Mouse (Mus musculus) forebrain, embryonic 15.5 days (tissue): ENCODE results near the gene Rxra. TPM values are rescaled to one million over a fixed set of nuclear protein-coding genes. Genes with fewer than 3 reads are reported as not detected.
A peak's percentile ranks its signal among the peaks of the same experiment; 100 is the strongest.

Experiments used
- ATAC-seq: fragments of 200-750 bp; cut with Nextera tagmentation; replicated peaks from 2 replicates; pipeline ENCODE4 v1.8.0; 2017; ENCODE audit warnings: mild to moderate bottlenecking, moderate TSS enrichment, moderate library complexity
- H3K27ac ChIP-seq: fragments of 300-500 bp; sonication (generic); replicated peaks from 2 replicates; pipeline ENCODE4 v1.5.1; 2015; ENCODE audit warnings: mild to moderate bottlenecking, inconsistent platforms
- H3K27me3 ChIP-seq: fragments of 300-500 bp; sonication (generic); 2 replicates; pipeline ENCODE4 v1.6.1; 2015; ENCODE audit warnings: inconsistent platforms
- H3K36me3 ChIP-seq: fragments of 300-500 bp; sonication (generic); 2 replicates; pipeline ENCODE4 v1.6.1; 2015; ENCODE audit warnings: mild to moderate bottlenecking, inconsistent platforms
- H3K4me1 ChIP-seq: fragments of 300-500 bp; sonication (generic); 2 replicates; pipeline ENCODE4 v1.6.1; 2015; ENCODE audit warnings: inconsistent platforms
- H3K4me2 ChIP-seq: fragments of 300-500 bp; sonication (generic); replicated peaks from 2 replicates; pipeline ENCODE4 v1.6.1; 2015; ENCODE audit warnings: mild to moderate bottlenecking, inconsistent platforms
- H3K4me3 ChIP-seq: fragments of 300-500 bp; sonication (generic); 2 replicates; pipeline ENCODE4 v1.5.1; 2015; ENCODE audit warnings: mild to moderate bottlenecking, inconsistent platforms
- H3K9ac ChIP-seq: fragments of 300-500 bp; sonication (generic); replicated peaks from 2 replicates; pipeline ENCODE4 v1.6.1; 2015; ENCODE audit warnings: mild to moderate bottlenecking, inconsistent platforms
- H3K9me3 ChIP-seq: fragments of 300-500 bp; sonication (generic); 2 replicates; pipeline ENCODE4 v1.6.1; 2016; ENCODE audit warnings: inconsistent platforms
- WGBS: fragments of 180-500 bp; shearing (Covaris S2); methylation state at CpG from one replicate; pipeline ENCODE4 v1.1.7; 2015; ENCODE audit warnings: mixed read lengths; 5-methylcytosine and 5-hydroxymethylcytosine counted together
- polyA plus RNA-seq: library from polyadenylated mRNA; unstranded; fragments of >200 nt; fragmentation: Nextera tagmentation; extraction: Ambion mirVana; gene quantifications from 2 replicates; pipeline ENCODE4 v1.2.1, GENCODE M21; 2015

The Rxra gene
- polyA plus RNA-seq, 1 experiment from 2014 or later: 3.2 TPM

GRCm38 (mm10) chr2:27762509-27762908 lies 86.3 kb downstream of the Rxra start:
- Histone ChIP-seq H3K9ac (no peak overlapping the region), H3K4me3 (no peak overlapping the region), H3K9me3 (no peaks in the 10 kb centered on the region), H3K4me2 (no peak overlapping the region), H3K27me3 (no peaks in the 10 kb centered on the region), H3K27ac (no peak overlapping the region), H3K36me3 (no peaks in the 10 kb centered on the region), H3K4me1 (peaks cover 36% of the 10 kb centered on the region)
- ATAC-seq: no peak
- 55% methylated on average over 12 of the region's 12 CpGs for WGBS

GRCm38 (mm10) chr2:27762920-27763780 lies 86.9 kb downstream of the Rxra start:
- Histone ChIP-seq H3K27ac (no peak overlapping the region), H3K27me3 (no peaks in the 10 kb centered on the region), H3K4me1 (peaks cover 29% of the 10 kb centered on the region), H3K9me3 (no peaks in the 10 kb centered on the region), H3K9ac (no peak overlapping the region), H3K4me3 (no peak overlapping the region), H3K4me2 (no peak overlapping the region), H3K36me3 (no peaks in the 10 kb centered on the region)
- WGBS: 73% methylated on average over 14 of the region's 14 CpGs
- no peak for ATAC-seq

- 20% methylated on average over 6 of the region's 6 CpGs for WGBS
- H3K9me3 ChIP-seq: no peaks in the 10 kb centered on the region
- peaks cover 17% of the 10 kb centered on the region for H3K4me1 ChIP-seq
- peak; percentile 42; the same call in 1 of the 2 replicates for ATAC-seq
- no peak overlapping the region for H3K4me2 ChIP-seq
- H3K4me3 ChIP-seq: no peak overlapping the region
- H3K27ac ChIP-seq: no peak overlapping the region
- no peaks in the 10 kb centered on the region for H3K36me3 ChIP-seq
- no peaks in the 10 kb centered on the region for H3K27me3 ChIP-seq
- 0 out of 2 replicates have a peak overlapping the region, but pooled peaks have one; percentile 4 for H3K9ac ChIP-seq
These were observed 88.2 kb downstream of the Rxra start for GRCm38 (mm10) chr2:27764256-27764936.

DNA sequence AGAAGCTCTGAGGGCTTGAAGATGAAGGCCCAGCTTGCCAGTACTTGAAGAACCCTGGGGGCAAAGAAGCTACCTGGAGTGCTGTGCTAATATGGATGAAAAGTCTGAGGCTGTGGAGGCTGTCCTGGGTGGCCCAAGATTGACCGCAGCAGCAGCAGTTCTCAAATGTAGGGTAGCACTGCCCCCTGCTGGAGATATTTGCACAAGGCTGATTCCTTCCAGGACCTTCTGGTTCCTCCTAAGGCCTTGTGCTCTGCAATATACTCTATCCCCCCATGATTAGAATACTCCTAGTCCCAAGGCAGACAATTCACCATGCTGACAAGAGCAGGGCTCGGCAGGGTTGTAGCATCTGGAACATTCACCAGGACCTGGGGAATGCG lies 88.7 kb downstream of the Rxra start:
- Histone ChIP-seq H3K4me1 (peaks cover 13% of the 10 kb centered on the region; the same call in 1 of the 2 replicates), H3K9me3 (no peaks in the 10 kb centered on the region), H3K36me3 (no peaks in the 10 kb centered on the region), H3K27ac (no peak overlapping the region), H3K27me3 (no peaks in the 10 kb centered on the region), H3K4me2 (no peak overlapping the region), H3K4me3 (no peak overlapping the region), H3K9ac (no peak overlapping the region)
- ATAC-seq: peak; percentile 70
- 32% methylated on average over 3 of the region's 3 CpGs for WGBS

GRCm38 (mm10) chr2:27767773-27768172 lies 91.5 kb downstream of the Rxra start:
- Histone ChIP-seq H3K9me3 (no peaks in the 10 kb centered on the region), H3K4me2 (no peak overlapping the region), H3K27me3 (no peaks in the 10 kb centered on the region), H3K27ac (no peak overlapping the region), H3K4me3 (no peak overlapping the region), H3K9ac (no peak overlapping the region), H3K36me3 (no peaks in the 10 kb centered on the region), H3K4me1 (peaks cover 8% of the 10 kb centered on the region; the same call in 1 of the 2 replicates)
- no peak for ATAC-seq
- WGBS: 70% methylated on average over 7 of the region's 7 CpGs

- H3K27ac ChIP-seq: no peak overlapping the region
- H3K36me3 ChIP-seq: no peaks in the 10 kb centered on the region
- H3K9me3 ChIP-seq: no peaks in the 10 kb centered on the region
- no peak for ATAC-seq
- 0 out of 2 replicates have a peak, but pooled peaks cover 1% of the 10 kb centered on the region for H3K4me1 ChIP-seq
- WGBS: 40% methylated on average over 5 of the region's 5 CpGs
- H3K4me2 ChIP-seq: no peak overlapping the region
- H3K27me3 ChIP-seq: no peaks in the 10 kb centered on the region
- no peak overlapping the region for H3K4me3 ChIP-seq
- H3K9ac ChIP-seq: no peak overlapping the region
These were observed 93.5 kb downstream of the Rxra start for GRCm38 (mm10) chr2:27769701-27770100.

DNA sequence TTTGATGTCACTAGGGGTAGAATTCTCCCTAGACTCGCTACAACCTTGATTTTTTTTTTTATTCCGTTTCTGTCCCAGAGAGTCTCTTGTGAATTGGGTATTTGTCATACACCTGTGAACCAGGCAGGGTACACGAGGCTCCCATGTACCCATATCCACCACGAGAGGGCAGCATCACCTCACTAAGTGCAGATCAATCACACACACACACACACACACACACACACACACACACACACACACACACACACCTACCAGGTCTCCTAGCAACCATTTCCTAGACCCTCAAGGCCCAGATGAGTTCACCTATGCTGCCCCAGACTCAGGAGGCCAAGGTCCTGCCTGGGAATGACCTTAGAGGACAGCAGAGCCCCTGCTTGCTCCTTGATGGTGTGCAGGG lies 94.0 kb downstream of the Rxra start:
- no peaks in the 10 kb centered on the region for H3K4me1 ChIP-seq
- WGBS: 6% methylated on average over 4 of the region's 4 CpGs
- no peak overlapping the region for H3K27ac ChIP-seq
- peak; percentile 47; the same call in 1 of the 2 replicates for ATAC-seq
- no peak overlapping the region for H3K4me2 ChIP-seq
- no peak overlapping the region for H3K9ac ChIP-seq
- no peaks in the 10 kb centered on the region for H3K9me3 ChIP-seq
- H3K4me3 ChIP-seq: no peak overlapping the region
- no peaks in the 10 kb centered on the region for H3K36me3 ChIP-seq
- no peaks in the 10 kb centered on the region for H3K27me3 ChIP-seq

GRCm38 (mm10) chr2:27771936-27772335 lies 95.7 kb downstream of the Rxra start:
- Histone ChIP-seq H3K9ac (no peak overlapping the region), H3K9me3 (no peaks in the 10 kb centered on the region), H3K27me3 (no peaks in the 10 kb centered on the region), H3K4me2 (no peak overlapping the region), H3K4me3 (no peak overlapping the region), H3K4me1 (no peaks in the 10 kb centered on the region), H3K27ac (no peak overlapping the region), H3K36me3 (no peaks in the 10 kb centered on the region)
- 0 out of 2 replicates have a peak, but pooled peaks have one; percentile 30 for ATAC-seq
- 24% methylated on average over 7 of the region's 7 CpGs for WGBS

DNA sequence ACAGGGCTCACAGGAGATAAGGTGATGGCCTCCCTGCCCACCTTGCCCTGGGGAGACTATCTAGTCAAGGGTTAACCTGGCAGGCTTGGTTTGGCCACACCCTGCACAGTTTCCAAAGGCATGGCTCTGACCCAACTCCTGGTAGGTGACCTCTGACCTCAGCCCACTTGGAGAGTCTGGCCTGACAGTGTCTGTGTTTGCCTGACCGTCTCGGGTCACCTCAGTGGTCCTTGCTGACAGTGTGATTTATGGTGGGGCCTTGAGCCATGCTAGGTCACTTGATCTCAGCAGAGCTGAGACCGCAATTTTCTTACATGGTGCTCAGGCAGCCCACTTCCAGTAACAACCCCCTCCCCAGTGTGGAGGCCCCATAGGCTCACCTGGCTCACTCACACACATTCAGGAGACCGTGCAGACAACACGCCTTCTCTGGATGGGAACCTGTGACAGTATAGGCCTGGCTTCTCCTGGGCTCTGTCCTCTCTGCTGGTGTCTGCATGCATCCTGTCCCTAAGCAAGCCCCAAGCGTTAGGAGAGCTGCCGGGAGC lies 96.7 kb downstream of the Rxra start:
- no peak for ATAC-seq

DNA sequence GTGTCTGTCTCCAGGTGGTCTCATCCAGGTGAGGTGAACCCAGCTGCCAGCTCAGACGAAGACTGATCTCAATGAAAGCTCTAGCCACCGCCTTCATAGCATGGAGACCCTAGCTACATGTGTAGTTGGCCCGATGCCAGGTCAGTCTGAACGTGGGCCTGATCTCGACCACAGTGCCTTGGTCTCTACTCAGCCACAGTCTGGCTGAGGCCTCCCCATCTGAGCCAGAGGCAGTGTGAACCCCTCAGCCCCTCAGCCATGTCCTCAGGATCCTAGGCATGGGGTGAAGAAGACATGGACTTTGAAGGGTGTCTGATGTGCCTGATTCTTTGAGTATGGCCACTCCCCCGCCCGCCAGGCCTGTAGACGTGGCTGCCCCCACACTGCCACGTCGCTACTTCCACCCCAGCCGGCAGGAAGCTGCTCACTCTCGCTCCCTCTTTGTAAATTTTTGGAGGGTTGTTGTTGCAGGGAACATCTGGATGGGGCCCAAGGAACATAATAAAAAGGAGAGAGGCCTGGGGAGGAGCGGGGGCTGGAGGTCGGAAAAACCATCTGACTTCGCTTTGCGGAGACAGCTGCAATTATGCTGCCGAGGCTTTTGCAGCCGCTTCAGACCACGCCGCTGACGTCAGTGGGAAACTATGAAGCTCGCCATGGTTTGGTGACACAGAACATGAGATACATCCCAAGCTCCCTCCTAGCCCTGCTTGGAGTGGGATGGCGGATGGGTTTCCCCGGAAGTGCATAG lies 97.9 kb downstream of the Rxra start:
- Histone ChIP-seq H3K9ac (no peak overlapping the region), H3K27ac (no peak overlapping the region), H3K36me3 (no peaks in the 10 kb centered on the region), H3K27me3 (no peaks in the 10 kb centered on the region), H3K4me3 (no peak overlapping the region), H3K9me3 (no peaks in the 10 kb centered on the region), H3K4me1 (no peaks in the 10 kb centered on the region), H3K4me2 (no peak overlapping the region)
- 74% methylated on average over 24 of the region's 24 CpGs for WGBS
- ATAC-seq: no peak

More for the DNA sequence above, 96.7 kb downstream of the Rxra start:
- H3K4me1 ChIP-seq: no peaks in the 10 kb centered on the region
- no peak overlapping the region for H3K4me2 ChIP-seq
- H3K9ac ChIP-seq: no peak overlapping the region
- no peaks in the 10 kb centered on the region for H3K27me3 ChIP-seq
- WGBS: 80% methylated on average over 7 of the region's 7 CpGs
- no peak overlapping the region for H3K27ac ChIP-seq
- no peaks in the 10 kb centered on the region for H3K9me3 ChIP-seq
- H3K36me3 ChIP-seq: no peaks in the 10 kb centered on the region
- no peak overlapping the region for H3K4me3 ChIP-seq

DNA sequence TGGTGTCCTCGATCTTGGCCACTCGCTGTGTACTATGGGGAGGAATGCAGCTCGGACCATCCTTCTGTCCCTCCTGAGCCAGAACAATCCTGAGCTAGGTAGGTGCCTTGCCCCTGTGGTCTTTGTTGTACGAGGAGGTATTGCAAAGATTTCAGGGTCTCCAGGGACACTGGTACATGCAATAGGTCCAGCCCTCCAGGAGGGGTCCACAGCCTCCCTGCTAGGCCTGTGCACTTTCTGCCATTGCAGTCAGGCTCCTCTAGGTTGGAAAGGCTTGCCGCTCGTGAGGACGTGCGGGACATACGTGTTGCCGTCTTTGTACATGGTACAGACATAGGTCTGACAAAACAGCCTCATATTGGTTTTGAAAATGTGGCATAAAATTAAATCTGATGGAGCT lies 98.8 kb downstream of the Rxra start:
- WGBS: 92% methylated on average over 10 of the region's 10 CpGs
- no peak for ATAC-seq
- Histone ChIP-seq H3K27ac (no peak overlapping the region), H3K36me3 (no peaks in the 10 kb centered on the region), H3K9ac (no peak overlapping the region), H3K9me3 (no peaks in the 10 kb centered on the region), H3K27me3 (no peaks in the 10 kb centered on the region), H3K4me2 (no peak overlapping the region), H3K4me1 (no peaks in the 10 kb centered on the region), H3K4me3 (no peak overlapping the region)

GRCm38 (mm10) chr2:27775625-27776024 lies 99.4 kb downstream of the Rxra start:
- no peaks in the 10 kb centered on the region for H3K36me3 ChIP-seq
- H3K9me3 ChIP-seq: no peaks in the 10 kb centered on the region
- H3K27me3 ChIP-seq: no peaks in the 10 kb centered on the region
- H3K4me3 ChIP-seq: no peak overlapping the region
- H3K4me2 ChIP-seq: no peak overlapping the region
- 58% methylated on average over 5 of the region's 5 CpGs for WGBS
- no peaks in the 10 kb centered on the region for H3K4me1 ChIP-seq
- no peak overlapping the region for H3K9ac ChIP-seq
- no peak for ATAC-seq
- no peak overlapping the region for H3K27ac ChIP-seq
